Mouse (Mus musculus) ovary, adult 2 months (tissue): ENCODE results near the gene 5430402E10Rik. TPM values are rescaled to one million over a fixed set of nuclear protein-coding genes. Genes with fewer than 3 reads are reported as not detected.

Source experiments
- polyA plus RNA-seq: library from polyadenylated mRNA; depleted of rRNA; stranded (reverse); fragments of >200 nt; gene quantifications from 2 replicates; pipeline ENCODE4 v1.2.3, GENCODE M21; 2012; rRNA removed

The 5430402E10Rik gene
- not detected in 2 replicates for polyA plus RNA-seq

DNA sequence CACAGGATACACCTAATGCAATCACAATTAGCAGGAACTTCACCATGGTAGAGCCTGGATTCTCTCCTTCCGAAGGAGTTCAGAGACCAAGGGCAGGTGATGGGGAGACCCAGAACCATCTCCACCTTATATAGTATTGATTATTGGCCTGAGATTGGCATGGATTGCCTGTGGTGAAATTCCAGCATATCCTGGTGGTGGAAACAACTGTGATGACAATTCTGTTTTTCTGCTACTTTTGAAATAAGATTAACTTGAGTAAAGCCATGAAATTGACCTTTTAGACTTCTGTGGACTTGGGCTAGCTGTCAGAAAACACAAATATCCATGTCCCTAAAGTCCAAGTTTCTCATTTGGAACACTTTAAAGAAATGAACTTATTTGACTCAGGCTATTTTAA lies at the start of gene 5430402E10Rik:
Gene 5430402E10Rik, minus strand, starts transcription at position 101 of the 400 bp plus-strand sequence.

Other genes starting within 250 kb of the 5430402E10Rik start
- gene Prkx, start 128.8 kb downstream of the 5430402E10Rik start, polyA plus RNA-seq = 10.8 TPM in 2 replicates
- not detected in 2 replicates for gene Pbsn, start 71.4 kb downstream of the 5430402E10Rik start, polyA plus RNA-seq
- gene Gm14744, start 60.3 kb downstream of the 5430402E10Rik start, polyA plus RNA-seq = not detected in 2 replicates
- gene Obp1a, start 166.3 kb upstream of the 5430402E10Rik start, polyA plus RNA-seq = not detected in 2 replicates
- not detected in 2 replicates for gene Gm5938, start 200.4 kb upstream of the 5430402E10Rik start, polyA plus RNA-seq